Mouse (Mus musculus) brain, embryonic 18.5 days (tissue): ENCODE data around the gene Apba1.

Experiments
- DNase-seq: peaks from one replicate; pipeline ENCODE4 v3.0.0-alpha.2; 2012; ENCODE audit warnings: low read depth, low spot score

Gene Apba1

DNA sequence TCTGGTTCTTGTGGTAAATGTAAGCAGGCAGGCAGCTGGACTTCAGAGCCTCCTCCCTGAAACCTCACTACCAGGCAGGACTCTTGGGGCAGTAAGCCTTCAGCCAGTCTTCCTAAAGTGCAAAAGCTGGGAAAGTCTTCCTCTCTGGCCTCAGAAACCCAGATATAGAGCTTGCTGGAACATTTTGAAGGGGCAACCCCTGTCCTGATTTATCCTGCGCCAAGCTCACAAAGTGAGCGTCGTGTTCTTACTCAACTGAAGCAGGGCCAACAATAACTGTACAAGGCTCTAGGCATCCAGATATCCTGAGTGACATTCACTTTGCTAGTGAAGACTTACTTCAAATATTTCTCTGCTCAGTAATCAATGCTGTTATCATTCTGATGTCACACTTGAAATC, 211.7 kb downstream of the Apba1 start:
- DNase-seq = no peak

DNA sequence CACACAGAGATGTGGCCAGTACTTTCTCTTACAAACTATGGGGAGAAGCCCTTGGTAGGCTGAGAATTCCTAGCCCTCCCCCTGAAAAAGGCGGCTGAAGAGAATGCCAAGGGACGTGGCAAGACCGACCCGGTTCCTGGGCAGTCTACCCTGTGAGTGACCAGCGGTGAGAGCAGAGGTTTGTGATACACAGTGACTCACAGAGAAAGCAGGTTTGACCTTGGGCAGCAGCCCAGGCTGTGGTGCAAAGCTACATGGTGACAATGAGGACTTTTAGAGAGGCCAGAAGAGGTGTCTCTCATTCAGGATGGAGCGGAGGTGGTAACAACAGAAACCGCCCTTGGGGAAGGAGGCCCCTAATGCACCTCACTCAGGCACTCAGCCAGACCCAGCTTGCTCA, 212.7 kb downstream of the Apba1 start:
- no peak for DNase-seq

DNA sequence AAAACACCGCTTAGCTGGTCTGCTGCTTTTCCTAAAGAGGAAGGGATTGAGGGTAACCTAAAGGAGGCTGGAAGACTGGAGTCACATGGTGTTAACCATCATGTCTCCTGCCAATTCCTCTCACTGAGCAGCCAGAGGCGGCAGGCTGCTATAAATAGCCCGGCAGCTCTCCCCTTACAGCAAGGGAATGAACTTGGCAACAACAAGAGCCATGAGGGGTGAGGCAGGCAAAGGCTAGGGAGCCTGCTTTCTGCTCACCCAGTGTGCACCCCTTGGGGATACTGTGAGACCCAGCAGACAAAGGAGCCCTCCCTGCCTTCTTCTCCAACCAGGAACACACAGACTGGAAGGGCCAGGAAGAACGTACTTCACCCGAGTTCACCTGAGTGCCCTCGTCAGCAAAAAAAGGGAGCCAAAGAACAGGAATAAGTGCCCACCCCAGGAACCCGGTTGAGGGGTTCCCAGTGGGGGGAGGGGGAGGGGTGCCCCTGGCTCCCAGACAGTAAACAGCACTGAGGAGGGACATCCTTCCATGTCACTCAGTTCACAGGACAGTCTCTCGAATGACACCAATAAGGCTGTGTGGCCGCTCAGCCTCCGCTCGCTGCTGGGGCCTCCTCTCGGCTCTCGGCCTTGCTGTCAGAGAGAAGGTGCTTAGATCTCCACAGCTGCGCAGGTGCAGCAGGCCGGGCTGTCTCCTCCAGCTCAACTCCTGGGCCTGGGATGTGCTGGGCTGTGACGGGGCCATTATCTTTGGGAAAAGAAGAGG, 214.4 kb downstream of the Apba1 start:
- DNase-seq = no peak

DNA sequence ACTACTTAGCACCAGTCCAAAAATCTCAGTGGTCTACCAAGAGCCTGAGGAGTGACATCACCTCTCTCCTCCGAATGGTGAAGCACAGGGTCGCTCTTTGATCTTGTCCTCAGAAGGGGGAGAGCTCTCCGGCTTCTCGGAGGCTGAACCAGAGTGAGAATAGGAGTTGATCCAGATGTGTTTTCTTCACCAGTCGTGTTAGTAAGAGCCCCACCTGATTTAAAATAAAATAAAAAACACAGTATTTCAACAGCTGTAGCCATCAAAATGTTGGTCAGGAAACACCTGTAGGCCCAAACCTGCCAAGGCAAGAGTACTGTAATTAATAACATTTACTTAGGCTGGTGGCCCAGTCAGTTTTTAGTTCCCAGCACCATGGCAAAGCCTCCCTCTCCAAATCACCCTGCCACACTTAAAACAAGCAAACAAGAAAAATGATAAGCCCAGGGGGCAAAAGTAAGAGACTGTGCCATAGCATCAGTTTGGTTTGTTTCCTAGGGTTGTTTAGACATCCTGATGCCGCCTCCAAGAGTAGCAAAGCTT, 219.3 kb downstream of the Apba1 start:
- no peak for DNase-seq

DNA sequence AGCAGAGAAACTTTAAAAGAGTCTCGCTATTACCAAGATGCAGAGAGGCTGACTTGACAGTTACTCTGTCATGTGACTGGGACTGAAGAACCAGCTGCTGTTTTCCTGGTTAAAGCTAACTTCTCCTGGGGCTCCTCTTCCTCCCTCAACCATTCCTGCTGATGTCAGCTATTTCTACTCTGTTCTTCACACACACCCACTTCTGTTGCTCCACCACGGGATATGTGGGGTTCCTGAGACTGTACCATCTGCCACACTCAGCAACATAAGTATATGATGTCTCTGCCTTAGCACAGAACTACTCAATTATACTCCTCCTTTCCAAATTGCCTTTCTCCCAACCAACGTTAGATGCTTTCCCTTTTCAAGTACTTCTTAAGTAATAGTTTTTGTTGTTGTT, 221.9 kb downstream of the Apba1 start:
- DNase-seq = no peak

DNA sequence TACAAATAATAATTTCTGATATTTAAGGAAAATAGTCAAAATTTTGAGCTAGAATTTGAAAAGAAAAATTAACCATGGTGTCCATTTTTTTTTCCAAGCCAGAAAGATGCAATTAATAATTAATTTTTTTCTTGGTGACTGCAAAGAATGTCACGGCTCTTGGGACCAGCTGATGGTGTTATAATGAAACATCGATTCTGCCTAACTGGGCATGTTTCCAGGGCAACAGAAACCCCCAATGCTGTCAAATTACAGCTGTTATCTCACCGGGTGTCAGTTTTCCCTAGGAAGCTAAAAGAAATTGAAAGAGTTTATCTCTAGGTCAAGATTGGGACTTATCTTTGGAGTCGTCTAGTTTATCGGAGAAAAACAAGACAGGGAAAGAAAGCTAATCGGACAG, 225.5 kb downstream of the Apba1 start:
- DNase-seq = no peak

DNA sequence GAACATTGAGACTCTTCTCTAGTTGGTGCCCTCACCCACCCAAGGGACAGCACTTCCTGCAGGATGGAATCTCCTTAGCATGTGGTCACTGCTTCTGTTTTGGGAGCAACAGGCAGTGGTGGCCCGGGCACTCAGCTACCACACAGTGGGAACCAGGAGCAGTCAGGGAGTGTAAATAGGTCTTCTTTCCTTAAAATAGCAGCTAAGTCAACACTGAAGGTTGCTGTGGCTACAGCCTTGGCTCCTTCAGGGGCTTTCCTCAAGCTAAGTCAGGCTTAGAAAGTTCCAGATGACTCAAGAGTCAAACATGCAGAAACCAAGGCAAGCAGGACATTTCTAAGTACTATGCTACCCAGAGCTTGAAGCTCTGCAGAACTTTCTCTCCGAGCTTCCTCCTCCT, 228.6 kb downstream of the Apba1 start:
- no peak for DNase-seq

DNA sequence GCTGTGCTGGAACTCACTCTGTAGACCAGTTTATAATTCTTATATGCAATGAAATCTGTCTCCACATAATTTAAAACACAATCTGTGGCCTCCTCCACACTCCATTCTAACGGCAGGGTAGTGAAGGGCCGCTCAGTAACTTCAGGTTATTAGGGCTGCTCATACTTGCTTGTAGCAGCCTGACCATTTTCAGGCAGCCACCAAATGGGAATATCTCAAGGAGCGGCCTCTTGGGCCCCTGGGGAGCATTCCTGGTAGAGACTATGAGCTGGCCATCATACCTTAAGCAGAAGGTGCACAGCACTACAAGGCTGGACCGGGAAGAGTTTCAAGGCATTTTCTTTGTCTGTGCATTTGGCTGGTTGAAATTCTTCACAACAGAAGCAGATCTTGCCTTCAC, 229.5 kb downstream of the Apba1 start:
- no peak for DNase-seq

DNA sequence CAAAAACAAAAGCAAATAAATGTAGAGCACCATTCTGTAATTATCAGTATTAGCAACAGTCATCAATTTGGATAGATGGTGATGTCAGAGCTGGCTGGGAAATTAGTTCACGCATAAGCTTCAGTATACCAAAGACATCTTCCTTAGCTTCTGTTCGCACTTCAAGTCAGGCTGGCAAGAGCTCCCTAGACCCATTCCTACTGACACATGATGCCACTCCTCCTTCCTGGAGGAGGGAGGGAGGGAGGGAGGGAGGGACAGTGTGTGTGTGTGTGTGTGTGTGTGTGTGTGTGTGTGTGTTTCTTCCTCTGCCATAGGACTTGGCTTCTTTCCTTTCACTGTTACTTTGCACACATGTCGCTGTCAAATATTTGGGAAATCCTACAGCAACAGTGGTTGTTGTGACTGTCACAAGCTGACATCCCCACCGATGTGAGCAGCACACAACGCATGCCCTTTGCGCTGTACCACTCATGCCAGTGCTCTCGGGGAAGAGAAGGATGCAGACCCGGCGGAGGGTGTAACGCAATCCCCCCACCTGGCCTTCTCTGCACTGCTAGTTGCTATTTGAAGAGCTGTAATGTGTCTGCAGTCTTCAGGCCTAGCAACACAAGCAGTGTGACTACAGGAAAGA, 237.2 kb downstream of the Apba1 start:
- no peak for DNase-seq
